Mouse (Mus musculus) intestine, embryonic 14.5 days (tissue): Measurements from ENCODE around the gene Calhm3. TPM values are rescaled to one million over a fixed set of nuclear protein-coding genes. Genes with fewer than 3 reads are reported as not detected.

ENCODE experiments used
- ATAC-seq: fragments of 200-750 bp; cut with Nextera tagmentation; replicated peaks from 2 replicates; pipeline ENCODE4 v1.8.0; 2017; ENCODE audit warnings: low read depth, moderate number of reproducible peaks, moderate TSS enrichment, moderate library complexity; ENCODE audit not compliant: low FRiP score, low TSS enrichment
- DNase-seq: peaks from one replicate; pipeline ENCODE4 v3.0.0-alpha.2; 2018; ENCODE audit warnings: low spot score
- H3K27ac ChIP-seq: fragments of 300-500 bp; sonication (generic); 2 replicates; pipeline ENCODE4 v1.5.1; 2014; ENCODE audit warnings: low read depth, mild to moderate bottlenecking, control low read depth
- H3K27me3 ChIP-seq: fragments of 300-500 bp; sonication (generic); replicated peaks from 2 replicates; pipeline ENCODE4 v1.6.1; 2014; ENCODE audit warnings: low read length, control low read depth; ENCODE audit not compliant: control insufficient read depth, insufficient read depth
- H3K36me3 ChIP-seq: fragments of 300-500 bp; sonication (generic); 2 replicates; pipeline ENCODE4 v1.6.1; 2014; ENCODE audit warnings: low read length, control low read depth; ENCODE audit not compliant: control insufficient read depth, insufficient read depth
- H3K4me1 ChIP-seq: fragments of 300-500 bp; sonication (generic); replicated peaks from 2 replicates; pipeline ENCODE4 v1.6.1; 2014; ENCODE audit warnings: low read length, control low read depth, mixed read lengths; ENCODE audit not compliant: control insufficient read depth, insufficient read depth
- H3K4me2 ChIP-seq: fragments of 300-500 bp; sonication (generic); 2 replicates; pipeline ENCODE4 v1.6.1; 2014; ENCODE audit warnings: low read length
- H3K4me3 ChIP-seq: fragments of 300-500 bp; sonication (generic); 2 replicates; pipeline ENCODE4 v1.5.1; 2014; ENCODE audit warnings: low read depth, low read length, control low read depth, mixed read lengths
- H3K9ac ChIP-seq: fragments of 300-500 bp; sonication (generic); 2 replicates; pipeline ENCODE4 v1.6.1; 2014; ENCODE audit warnings: mild to moderate bottlenecking, low read length
- H3K9me3 ChIP-seq: fragments of 300-500 bp; sonication (generic); 2 replicates; pipeline ENCODE4 v1.6.1; 2016; ENCODE audit warnings: low read length, control low read depth; ENCODE audit not compliant: control insufficient read depth
- WGBS: fragments of 180-500 bp; shearing (Covaris S2); extraction: QIAGEN DNeasy Blood & Tissue Kit; methylation state at CpG from one replicate; pipeline ENCODE4 v1.1.7; 2014; 5-methylcytosine and 5-hydroxymethylcytosine counted together
- polyA plus RNA-seq: library from polyadenylated mRNA; unstranded; fragments of >200 nt; fragmentation: Nextera tagmentation; extraction: Ambion mirVana; gene quantifications from 2 replicates; pipeline ENCODE4 v1.2.1, GENCODE M21; 2014

The Calhm3 gene
- polyA plus RNA-seq, 1 experiment from 2014 or later: not detected

- Histone ChIP-seq H3K27ac (no peak overlapping the region), H3K4me3 (no peak overlapping the region), H3K36me3 (peaks cover 79% of the 10 kb centered on the region), H3K9ac (no peak overlapping the region), H3K4me2 (no peak overlapping the region), H3K9me3 (no peaks in the 10 kb centered on the region), H3K4me1 (no peaks in the 10 kb centered on the region), H3K27me3 (no peaks in the 10 kb centered on the region)
- ATAC-seq (no peak), DNase-seq (peak; percentile 70)
- WGBS: 26% methylated on average over 2 of the region's 2 CpGs
These were observed 34.8 kb downstream of the Calhm3 start for GRCm38 (mm10) chr19:47122802-47123201.

- 38% methylated on average over 4 of the region's 4 CpGs for WGBS
- DNase-seq: no peak
- no peaks in the 10 kb centered on the region for H3K9me3 ChIP-seq
- H3K27me3 ChIP-seq: no peaks in the 10 kb centered on the region
- no peak overlapping the region for H3K4me3 ChIP-seq
- no peak for ATAC-seq
- H3K4me2 ChIP-seq: no peak overlapping the region
- no peak overlapping the region for H3K27ac ChIP-seq
- no peaks in the 10 kb centered on the region for H3K4me1 ChIP-seq
- H3K36me3 ChIP-seq: peaks cover 79% of the 10 kb centered on the region
- H3K9ac ChIP-seq: no peak overlapping the region
These were observed 36.5 kb downstream of the Calhm3 start for GRCm38 (mm10) chr19:47121054-47121453.

DNA sequence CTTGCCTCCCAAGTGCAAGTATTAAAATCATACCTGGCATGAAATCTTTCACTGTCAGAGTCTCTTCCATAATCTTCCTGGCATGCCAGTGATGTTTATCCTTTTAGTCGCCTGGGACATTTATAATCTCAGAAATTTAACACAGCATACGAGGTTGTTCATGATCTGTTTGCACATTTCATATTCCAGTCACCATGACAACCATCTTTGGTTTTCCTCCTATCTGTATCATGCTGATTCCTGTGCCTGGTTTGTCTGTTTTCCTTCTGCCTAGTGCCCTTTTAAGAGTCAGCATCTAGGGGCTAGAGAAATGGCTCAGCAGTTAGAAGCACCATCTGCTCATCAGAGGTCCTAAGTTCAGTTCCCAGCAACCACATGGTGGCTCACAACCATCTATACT, 38.9 kb downstream of the Calhm3 start:
- ATAC-seq: no peak
- no peaks in the 10 kb centered on the region for H3K9me3 ChIP-seq
- H3K36me3 ChIP-seq: peaks cover 81% of the 10 kb centered on the region

GRCm38 (mm10) chr19:47104641-47105271, 52.8 kb downstream of the Calhm3 start:
- Histone ChIP-seq H3K36me3 (peaks cover 97% of the 10 kb centered on the region), H3K9ac (no peak overlapping the region), H3K4me1 (no peaks in the 10 kb centered on the region), H3K27me3 (no peaks in the 10 kb centered on the region), H3K4me2 (no peak overlapping the region), H3K9me3 (no peaks in the 10 kb centered on the region), H3K27ac (no peak overlapping the region), H3K4me3 (no peak overlapping the region)
- no peak for ATAC-seq
- no peak for DNase-seq
- WGBS: 88% methylated on average over 9 of the region's 9 CpGs

More for the DNA sequence above, 38.9 kb downstream of the Calhm3 start:
- H3K4me2 ChIP-seq: no peak overlapping the region
- no peaks in the 10 kb centered on the region for H3K4me1 ChIP-seq
- DNase-seq: no peak
- H3K4me3 ChIP-seq: no peak overlapping the region
- H3K27me3 ChIP-seq: no peaks in the 10 kb centered on the region
- no peak overlapping the region for H3K27ac ChIP-seq
- no peak overlapping the region for H3K9ac ChIP-seq
- 55% methylated on average over 2 of the region's 2 CpGs for WGBS

Other genes with a start within 250 kb of the Calhm3 start
- gene Ina, start 143.1 kb downstream of the Calhm3 start, polyA plus RNA-seq: 18.3 and 19.2 TPM in 2 replicates
- gene Nt5c2, start 142.6 kb downstream of the Calhm3 start, polyA plus RNA-seq: 55.1 and 64.1 TPM in 2 replicates
- 31.1 and 33.4 TPM in 2 replicates for gene Pcgf6, start 106.9 kb downstream of the Calhm3 start, polyA plus RNA-seq
- gene Taf5, start 90.0 kb downstream of the Calhm3 start, polyA plus RNA-seq: 8.3 and 8.8 TPM in 2 replicates
- 1,243 and 1,445 TPM in 2 replicates for gene Usmg5, start 67.1 kb downstream of the Calhm3 start, polyA plus RNA-seq
- gene Pdcd11, start 67.0 kb downstream of the Calhm3 start, polyA plus RNA-seq: 11.7 and 12.6 TPM in 2 replicates
- gene Calhm2, start 19.5 kb downstream of the Calhm3 start, polyA plus RNA-seq: 2.5 and 3.1 TPM in 2 replicates
- not detected in 2 replicates for gene Calhm1, start 13.5 kb downstream of the Calhm3 start, polyA plus RNA-seq
- gene Neurl1a, start 21.1 kb upstream of the Calhm3 start, polyA plus RNA-seq: 8.6 and 9.1 TPM in 2 replicates